Mouse (Mus musculus) heart, adult 2 months (tissue): Measurements from ENCODE around the gene Atp6v1f. TPM values are rescaled to one million over a fixed set of nuclear protein-coding genes. Genes with fewer than 3 reads are reported as not detected.
A peak's percentile ranks its signal among the peaks of the same experiment; 100 is the strongest.

Experiments used
- DNase-seq, 2 experiments: peaks; one replicate each; pipeline ENCODE4 v3.0.0; 2021
- H3K27ac ChIP-seq: fragments of 200-600 bp; 2 replicates; pipeline ENCODE4 v1.8.1; 2022
- H3K27me3 ChIP-seq: fragments of 200-500 bp; 2 replicates; pipeline ENCODE4 v1.6.1; 2012; ENCODE audit warnings: mild to moderate bottlenecking, low read length, inconsistent platforms, mixed read lengths; ENCODE audit not compliant: control insufficient read depth, insufficient read depth
- H3K36me3 ChIP-seq: fragments of 200-500 bp; 2 replicates; pipeline ENCODE4 v1.6.1; 2012; ENCODE audit warnings: low read length, inconsistent platforms; ENCODE audit not compliant: control insufficient read depth, insufficient read depth
- H3K4me1 ChIP-seq: fragments of 200-500 bp; 2 replicates; pipeline ENCODE4 v1.6.1; 2011; ENCODE audit warnings: low read length; ENCODE audit not compliant: control insufficient read depth, insufficient read depth
- H3K4me3 ChIP-seq: fragments of 200-600 bp; 2 replicates; pipeline ENCODE4 v1.8.1; 2022
- H3K79me2 ChIP-seq: fragments of 200-500 bp; replicated peaks from 2 replicates; pipeline ENCODE4 v1.6.1; 2012; ENCODE audit warnings: mild to moderate bottlenecking, inconsistent platforms, low read length, moderate library complexity, mixed read lengths; ENCODE audit not compliant: control insufficient read depth, insufficient read depth
- H3K9ac ChIP-seq: fragments of 200-500 bp; 2 replicates; pipeline ENCODE4 v1.6.1; 2012; ENCODE audit warnings: low read depth, mild to moderate bottlenecking, control low read depth, inconsistent platforms, low read length, mixed read lengths
- CTCF ChIP-seq: fragments of 200-600 bp; IDR thresholded peaks from 2 replicates; pipeline ENCODE4 v1.8.1; 2022; ENCODE audit warnings: antibody characterized with exemption, mild to moderate bottlenecking, moderate library complexity
- EP300 ChIP-seq: fragments of 200-500 bp; IDR thresholded peaks from 2 replicates; pipeline ENCODE4 v1.6.1; 2011; ENCODE audit warnings: low read depth, low read length, control low read depth; ENCODE audit not compliant: insufficient read depth
- POLR2A ChIP-seq: fragments of 200-500 bp; IDR thresholded peaks from 2 replicates; pipeline ENCODE4 v1.6.1; 2011; ENCODE audit warnings: mild to moderate bottlenecking, low read depth, low read length, control low read depth; ENCODE audit not compliant: insufficient read depth
- WGBS: fragments of 180-500 bp; shearing (Covaris S2); methylation state at CpG from one replicate; pipeline ENCODE4 v1.1.7; 2018; 5-methylcytosine and 5-hydroxymethylcytosine counted together
- intact Hi-C: fragments of 180-260 bp; cut with DNase I; formaldehyde crosslinking; loops from one replicate; pipeline ENCODE4 v1.15.1; 2025
- polyA plus RNA-seq: library from polyadenylated mRNA; depleted of rRNA; stranded (reverse); fragments of >200 nt; gene quantifications from 2 replicates; pipeline ENCODE4 v1.2.3, GENCODE M21; 2012
- total RNA-seq, 2 experiments: library from RNA; stranded (reverse); gene quantifications; 2 replicates each; pipeline ENCODE4 v1.2.3; 2021

Gene Atp6v1f
- total and polyA plus RNA-seq, 3 experiments, result 109 to 186 (median 125) TPM

DNA sequence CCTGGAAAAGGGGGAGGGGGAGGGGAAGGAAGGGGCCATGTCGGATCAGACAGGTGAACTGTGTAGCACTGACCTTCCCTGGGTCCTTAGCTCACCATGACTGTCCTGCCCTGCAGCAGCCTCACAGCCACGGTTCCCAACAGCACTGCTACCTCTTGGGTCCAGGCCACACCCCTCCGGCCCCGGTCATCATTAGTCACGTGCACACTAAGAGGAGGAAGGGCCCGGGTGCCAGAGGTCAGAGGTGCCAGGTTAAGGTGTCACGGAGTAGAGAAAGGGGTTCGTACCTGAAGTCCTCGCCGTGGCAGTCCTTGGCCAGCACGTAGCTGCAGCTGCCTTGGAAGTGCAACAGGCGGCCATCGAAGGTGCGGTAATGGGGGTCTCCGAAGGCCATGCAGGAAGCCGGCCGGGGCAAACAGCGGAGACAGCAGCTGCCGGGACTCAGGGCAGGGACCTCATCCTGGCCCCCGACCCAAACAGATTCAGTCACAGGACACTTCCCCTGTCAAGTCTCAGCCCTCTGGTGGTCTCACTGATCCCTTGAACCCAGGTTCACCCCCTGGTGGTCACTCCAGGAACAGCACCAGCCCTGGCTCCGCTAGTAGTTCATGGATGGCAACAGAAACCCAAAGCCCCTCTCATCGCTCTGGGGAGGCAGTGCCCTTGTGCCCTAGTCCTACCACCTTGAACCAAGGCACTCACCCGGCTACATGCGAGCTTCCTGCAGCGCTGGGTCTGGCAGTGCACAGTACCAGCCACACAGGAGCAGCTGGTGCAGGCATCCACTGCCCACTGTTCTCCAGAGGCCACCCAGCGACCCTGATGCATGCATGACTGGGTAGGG, 17.4 kb downstream of the Atp6v1f start:
- peak overlapping the region; percentile 50 for H3K4me3 ChIP-seq
- H3K79me2 ChIP-seq, result no peaks in the 10 kb centered on the region
- 0 out of 2 replicates have a peak, but pooled peaks cover 1% of the 10 kb centered on the region for H3K4me1 ChIP-seq
- 0 out of 2 replicates have a peak overlapping the region, but pooled peaks have one; percentile 15 for H3K9ac ChIP-seq
- H3K27me3 ChIP-seq, result no peaks in the 10 kb centered on the region
- H3K27ac ChIP-seq, result no peak overlapping the region
- intact Hi-C loops, result loop anchor here (5.0 kb wide), 1 partner anchor 93 kb away; no protein-coding TSS in a partner anchor
- TF ChIP-seq POLR2A, result no peak
- 0 out of 2 replicates have a peak, but pooled peaks have one; percentile 34 for TF ChIP-seq EP300
- peak; percentile 91 for TF ChIP-seq CTCF
- H3K36me3 ChIP-seq, result no peaks in the 10 kb centered on the region
- DNase-seq, result peak; percentile 33 to 77
- WGBS, result 16% methylated on average over 26 of the region's 26 CpGs

DNA sequence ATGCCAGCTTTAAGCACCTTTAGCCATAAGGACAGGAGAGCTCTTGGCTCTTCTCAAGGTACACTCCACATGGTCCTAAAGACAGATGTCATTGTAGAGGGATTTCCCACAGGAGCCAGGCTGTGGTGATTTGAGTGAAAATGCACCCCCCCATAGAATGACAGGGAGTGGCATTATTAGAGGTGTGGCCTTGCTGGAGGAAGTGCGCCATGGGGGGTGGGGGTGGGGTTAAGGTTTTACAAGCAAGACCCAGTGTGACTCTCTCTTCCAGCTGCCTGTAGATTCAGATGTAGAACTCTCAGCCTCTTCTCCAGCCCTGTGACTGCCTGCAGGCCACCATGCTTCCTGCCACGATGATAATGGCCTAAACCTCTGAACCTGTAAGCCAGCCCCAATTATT, 18.4 kb downstream of the Atp6v1f start:
- H3K27me3 ChIP-seq, result no peaks in the 10 kb centered on the region
- 71% methylated on average over 2 of the region's 2 CpGs for WGBS
- no peak for DNase-seq
- no peak overlapping the region for H3K4me3 ChIP-seq
- 0 out of 2 replicates have a peak, but pooled peaks cover 1% of the 10 kb centered on the region for H3K4me1 ChIP-seq
- H3K27ac ChIP-seq, result no peak overlapping the region
- no peaks in the 10 kb centered on the region for H3K36me3 ChIP-seq
- TF ChIP-seq POLR2A (no peak), EP300 (no peak), CTCF (no peak)
- intact Hi-C loops, result loop anchor here (5.0 kb wide), 1 partner anchor 94 kb away; no protein-coding TSS in a partner anchor
- H3K9ac ChIP-seq, result no peak overlapping the region
- H3K79me2 ChIP-seq, result no peaks in the 10 kb centered on the region

DNA sequence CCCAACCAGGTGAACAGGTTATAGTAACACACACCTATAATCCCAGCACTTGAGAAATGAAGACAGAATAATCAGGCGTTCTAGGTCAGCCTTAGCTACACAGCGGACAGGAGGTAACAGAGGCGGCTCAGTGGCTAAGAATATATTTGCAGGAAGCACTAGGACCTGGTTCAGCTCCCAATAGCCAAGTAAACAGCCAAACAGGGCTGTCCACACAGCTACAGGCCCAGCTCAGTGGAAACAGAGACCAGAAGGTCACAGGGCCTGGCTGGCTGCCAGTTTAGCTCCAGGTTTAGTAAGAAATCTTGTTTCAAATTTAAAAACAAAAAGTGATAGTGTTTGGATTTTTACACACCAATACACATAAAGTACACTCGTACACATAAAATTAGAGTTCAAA, 26.6 kb downstream of the Atp6v1f start:
- no peak for DNase-seq
- TF ChIP-seq EP300 (no peak), CTCF (no peak), POLR2A (no peak)
- H3K27me3 ChIP-seq, result peaks cover 1% of the 10 kb centered on the region; the same call in 1 of the 2 replicates
- H3K36me3 ChIP-seq, result no peaks in the 10 kb centered on the region
- no peak overlapping the region for H3K9ac ChIP-seq
- no peaks in the 10 kb centered on the region for H3K4me1 ChIP-seq
- H3K27ac ChIP-seq, result no peak overlapping the region
- intact Hi-C loops, result no loop called here
- 61% methylated on average over 4 of the region's 4 CpGs for WGBS
- no peaks in the 10 kb centered on the region for H3K79me2 ChIP-seq
- H3K4me3 ChIP-seq, result no peak overlapping the region

DNA sequence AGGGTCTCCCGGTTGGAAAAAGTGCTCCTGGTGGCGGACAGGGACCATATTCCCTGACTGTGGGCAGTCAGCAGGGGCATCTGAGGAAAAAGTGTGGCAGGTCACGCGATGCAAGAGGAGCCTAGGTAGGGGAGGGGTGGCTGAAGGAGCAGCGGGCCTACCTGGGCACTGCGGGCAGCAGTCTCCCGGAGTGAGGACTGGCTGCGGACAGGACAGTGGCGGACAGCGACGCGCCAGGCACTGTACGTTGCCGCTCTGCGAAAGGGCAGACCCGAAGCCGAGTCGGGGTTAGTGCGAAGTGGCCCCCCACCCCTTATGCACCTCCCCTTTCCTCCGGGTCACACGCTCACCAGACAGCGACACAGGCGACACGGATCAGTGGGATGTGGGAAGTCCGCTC, 28.8 kb downstream of the Atp6v1f start:
- Histone ChIP-seq H3K4me1 (no peaks in the 10 kb centered on the region), H3K4me3 (no peak overlapping the region), H3K79me2 (no peaks in the 10 kb centered on the region), H3K27ac (no peak overlapping the region), H3K27me3 (peaks cover 1% of the 10 kb centered on the region; the same call in 1 of the 2 replicates), H3K9ac (no peak overlapping the region), H3K36me3 (no peaks in the 10 kb centered on the region)
- 39% methylated on average over 25 of the region's 25 CpGs for WGBS
- TF ChIP-seq CTCF, result no peak
- TF ChIP-seq EP300, result no peak
- TF ChIP-seq POLR2A, result no peak
- DNase-seq, result no peak
- intact Hi-C loops, result no loop called here

DNA sequence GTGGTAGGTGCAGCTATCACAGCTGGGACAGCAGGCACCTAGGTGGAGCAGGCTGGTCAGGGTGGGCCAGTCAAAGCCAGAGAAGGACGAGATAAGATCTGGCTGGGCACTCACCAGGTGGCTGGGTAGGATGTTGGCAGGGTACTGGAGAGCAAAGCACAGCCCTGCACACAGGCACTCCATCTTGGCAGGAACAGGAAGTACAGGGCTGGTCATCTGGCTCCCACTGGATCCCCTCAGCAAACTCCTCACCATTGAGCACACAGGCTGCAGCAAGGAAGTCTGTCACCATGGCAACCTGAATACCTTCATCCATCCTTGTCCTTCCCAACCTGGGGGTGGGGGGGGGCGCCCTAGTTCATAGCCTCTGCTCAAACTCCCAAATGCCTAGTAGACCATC, 30.3 kb downstream of the Atp6v1f start:
- H3K4me1 ChIP-seq, result no peaks in the 10 kb centered on the region
- TF ChIP-seq CTCF (no peak), EP300 (no peak), POLR2A (no peak)
- WGBS, result 48% methylated on average over 2 of the region's 2 CpGs
- H3K79me2 ChIP-seq, result no peaks in the 10 kb centered on the region
- no peak overlapping the region for H3K27ac ChIP-seq
- no peak overlapping the region for H3K4me3 ChIP-seq
- intact Hi-C loops, result no loop called here
- no peak for DNase-seq
- H3K36me3 ChIP-seq, result no peaks in the 10 kb centered on the region
- H3K27me3 ChIP-seq, result peaks cover 1% of the 10 kb centered on the region; the same call in 1 of the 2 replicates
- no peak overlapping the region for H3K9ac ChIP-seq

DNA sequence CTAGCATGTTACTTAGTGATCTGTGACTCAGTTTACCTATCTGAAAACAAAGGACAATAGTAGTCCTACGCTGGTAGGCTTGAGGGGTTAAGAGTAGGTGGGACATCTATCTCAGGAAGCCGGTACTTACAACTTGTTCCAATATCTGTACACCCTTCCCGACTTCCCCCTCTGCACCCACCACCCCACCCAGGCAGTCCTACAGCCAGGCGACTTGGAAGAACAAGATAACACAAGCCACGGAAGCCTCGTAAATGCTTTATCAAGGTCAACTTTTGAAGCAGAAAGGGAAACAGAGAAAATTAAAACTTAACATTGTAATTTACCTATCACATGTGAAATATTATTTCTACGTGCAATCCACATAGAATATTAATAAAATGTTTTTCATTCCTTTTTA, 32.7 kb downstream of the Atp6v1f start:
- Histone ChIP-seq H3K27me3 (peaks cover 1% of the 10 kb centered on the region; the same call in 1 of the 2 replicates), H3K36me3 (no peaks in the 10 kb centered on the region), H3K4me3 (no peak overlapping the region), H3K79me2 (no peaks in the 10 kb centered on the region), H3K27ac (no peak overlapping the region), H3K4me1 (no peaks in the 10 kb centered on the region), H3K9ac (no peak overlapping the region)
- no peak for DNase-seq
- TF ChIP-seq EP300 (no peak), POLR2A (no peak), CTCF (no peak)
- intact Hi-C loops, result no loop called here
- 83% methylated on average over 7 of the region's 7 CpGs for WGBS
